Mouse (Mus musculus): Measurements from ENCODE around the gene Ttbk2.

The Ttbk2 gene

DNA sequence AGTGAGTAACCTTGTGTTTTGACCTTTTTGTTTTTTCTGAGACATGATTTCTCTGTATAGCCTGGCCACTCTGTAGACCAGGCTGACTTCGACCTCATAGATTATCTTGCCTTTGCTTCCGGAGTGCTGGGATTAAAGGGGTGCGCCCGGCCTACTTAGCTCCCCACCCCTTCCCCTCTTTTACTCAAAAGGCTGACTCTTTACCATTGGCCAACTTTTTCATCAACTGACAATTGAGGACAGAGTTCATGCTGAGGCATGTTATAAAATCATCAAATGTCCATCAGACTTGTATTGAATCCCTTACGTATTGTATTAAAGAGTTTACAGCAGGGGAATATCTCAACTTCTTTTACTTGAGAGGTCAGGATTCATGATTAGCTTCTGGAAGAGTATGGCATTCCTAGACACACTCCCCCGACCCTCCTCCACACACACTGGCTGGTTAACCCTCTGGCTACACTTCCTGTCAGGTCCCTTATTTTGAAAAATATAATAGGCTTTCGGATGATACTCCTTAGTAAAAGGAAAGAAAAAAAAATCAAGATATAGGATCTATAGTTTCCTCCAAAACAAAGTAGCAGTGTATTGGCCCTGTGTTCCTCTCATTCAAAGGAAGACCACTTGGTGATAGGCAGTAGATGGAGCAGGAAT, 118.4 kb downstream of the Ttbk2 start:
- DNase-seq: no peak

GRCm38 (mm10) chr2:120731167-120731862, 119.1 kb downstream of the Ttbk2 start:
- peak; percentile 90 for DNase-seq

GRCm38 (mm10) chr2:120730639-120731166, 119.7 kb downstream of the Ttbk2 start:
- no peak for DNase-seq

GRCm38 (mm10) chr2:120729775-120730585, 120.4 kb downstream of the Ttbk2 start:
- DNase-seq: no peak

GRCm38 (mm10) chr2:120724176-120724575, 126.2 kb downstream of the Ttbk2 start:
- no peak for DNase-seq

DNA sequence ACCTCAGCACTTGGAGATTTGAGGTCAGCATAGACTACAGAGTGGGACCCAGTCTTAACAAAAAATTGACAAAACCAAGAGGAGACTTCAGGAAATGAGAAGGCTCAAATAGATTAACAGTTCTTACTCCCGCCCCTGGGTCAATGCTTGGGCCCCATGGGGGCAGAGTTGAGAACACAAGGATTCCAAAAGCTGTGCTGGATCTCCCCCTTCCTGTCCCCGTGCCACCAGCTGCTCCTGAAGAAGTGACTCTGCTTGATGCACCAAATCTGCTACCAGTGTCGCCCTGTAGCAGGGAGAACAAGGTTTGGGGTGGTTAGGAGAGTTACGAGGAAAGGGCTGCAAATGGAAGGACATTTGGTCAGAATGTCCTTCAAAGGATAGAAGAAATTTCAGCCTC, 126.8 kb downstream of the Ttbk2 start:
- DNase-seq: no peak

DNA sequence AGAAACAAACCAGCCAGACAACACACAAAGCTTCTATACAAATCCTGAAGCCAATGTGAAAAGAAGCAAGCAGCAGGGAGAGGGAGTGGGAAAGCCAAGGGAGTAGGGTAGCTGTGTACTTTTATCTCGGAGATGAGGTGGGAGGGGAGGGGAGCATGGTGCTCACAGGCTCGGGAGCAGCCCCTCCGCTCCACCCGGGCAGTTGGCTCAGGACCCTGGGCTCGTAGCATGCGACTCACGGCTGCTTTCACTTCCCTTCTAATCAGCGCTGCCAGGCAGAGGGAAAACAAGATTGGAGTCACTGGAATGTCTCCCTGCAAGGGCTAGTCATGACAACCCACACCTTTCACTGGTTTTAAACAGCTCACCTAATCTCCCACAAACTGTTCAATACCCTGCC, 127.9 kb downstream of the Ttbk2 start:
- no peak for DNase-seq

- no peak for DNase-seq
These were observed 128.5 kb downstream of the Ttbk2 start for GRCm38 (mm10) chr2:120721911-120722310.

GRCm38 (mm10) chr2:120720821-120721220, 129.6 kb downstream of the Ttbk2 start:
- DNase-seq: no peak

- DNase-seq: no peak
These were observed 131.9 kb downstream of the Ttbk2 start for GRCm38 (mm10) chr2:120718496-120718895.

DNA sequence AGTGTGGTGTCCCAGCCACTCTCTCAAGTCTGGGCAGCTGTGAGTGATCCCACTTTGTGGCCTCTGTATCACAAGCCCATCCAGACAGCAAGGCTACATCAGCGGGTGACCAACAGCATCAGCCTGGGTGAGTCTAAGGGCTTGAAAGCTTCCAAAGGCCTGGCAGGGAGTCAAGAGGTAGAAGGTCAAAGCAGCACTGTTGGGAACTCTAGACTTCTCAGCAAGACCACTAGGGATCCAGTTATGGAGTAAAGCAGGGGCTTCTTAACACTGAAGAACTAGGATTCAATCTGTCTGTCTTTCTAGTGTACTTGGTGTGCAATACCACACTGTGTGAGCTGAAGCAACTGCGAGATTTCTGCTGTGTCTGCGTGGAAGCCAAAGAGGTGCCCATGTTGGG, 137.0 kb downstream of the Ttbk2 start:
- DNase-seq: no peak

DNA sequence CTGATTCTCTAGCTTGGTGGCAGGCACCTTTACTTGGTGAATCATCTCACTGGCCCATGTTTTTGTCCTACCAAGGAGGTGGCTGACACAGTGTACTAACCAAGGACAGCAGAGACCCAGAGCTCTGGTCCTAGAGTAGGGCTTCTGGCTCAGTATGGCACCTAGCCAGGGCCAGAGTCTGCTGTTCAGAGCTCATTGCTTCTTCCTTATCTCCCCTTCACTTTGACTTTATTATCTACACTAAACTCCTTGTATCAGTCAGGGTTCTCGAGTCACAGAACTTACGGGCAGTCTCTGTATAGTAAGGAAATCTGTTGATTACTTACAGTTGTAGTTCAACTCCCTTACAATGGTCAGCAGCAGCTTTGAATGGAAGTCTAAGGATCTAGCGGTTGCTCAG, 139.5 kb downstream of the Ttbk2 start:
- no peak for DNase-seq

- no peak for DNase-seq
These were observed 140.2 kb downstream of the Ttbk2 start for GRCm38 (mm10) chr2:120710154-120710553.

DNA sequence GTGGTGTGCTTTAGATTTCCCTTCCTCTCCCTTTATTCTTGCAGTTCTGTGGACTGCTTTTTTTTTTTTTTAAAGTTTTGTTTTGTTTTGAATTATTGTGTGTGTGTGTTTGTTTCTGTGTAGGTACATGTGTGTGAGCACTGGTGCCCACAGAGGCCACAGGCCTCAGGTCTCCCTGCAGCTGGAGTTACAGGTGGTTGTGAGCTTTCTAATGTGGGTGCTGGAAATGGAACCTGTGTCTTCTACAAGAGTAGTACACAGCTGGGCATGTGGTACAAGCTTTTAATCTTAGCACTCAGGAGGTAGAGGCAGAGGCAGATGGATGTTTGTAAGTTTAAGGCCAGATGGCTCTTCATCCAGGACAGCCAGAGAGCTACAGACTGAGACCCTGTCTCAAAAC, 143.4 kb downstream of the Ttbk2 start:
- no peak for DNase-seq

- DNase-seq: no peak
These were observed 147.7 kb downstream of the Ttbk2 start for GRCm38 (mm10) chr2:120702675-120703074.

GRCm38 (mm10) chr2:120700379-120700885, 150.0 kb downstream of the Ttbk2 start:
- no peak for DNase-seq

DNA sequence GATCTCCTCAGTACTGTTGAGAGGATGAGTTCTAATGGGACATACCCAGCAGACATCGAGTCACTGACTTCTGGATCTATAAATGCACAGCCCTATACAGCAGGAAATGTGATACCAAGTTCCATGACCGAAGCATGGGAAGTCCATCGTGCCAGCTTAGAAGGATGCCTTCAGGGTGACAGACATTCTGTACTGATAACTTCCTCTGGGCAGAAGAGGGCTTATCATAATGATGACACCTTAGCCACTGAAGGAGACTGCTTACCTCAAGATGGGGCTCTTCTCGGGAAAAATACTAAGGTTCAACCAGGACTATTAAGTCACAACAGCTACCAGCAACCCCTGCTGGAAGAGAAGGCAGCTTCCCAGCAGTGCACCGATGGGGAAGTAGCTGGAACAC, 152.6 kb downstream of the Ttbk2 start:
- DNase-seq: no peak

All from cerebellum, adult 8-10 months (tissue).